Mouse (Mus musculus) lung, embryonic 15.5 days (tissue): ENCODE measurements at regions not wholly inside any gene's neighbourhood (a gene's known extent, or its start where the extent isn't known, plus 50 kb on each side); places are given as distances from the start of the nearest gene placed in this dataset.

ENCODE experiments used
- ATAC-seq: fragments of 200-750 bp; cut with Nextera tagmentation; 2 replicates; pipeline ENCODE4 v1.8.0; 2017; ENCODE audit warnings: moderate number of reproducible peaks, borderline replicate concordance; ENCODE audit not compliant: low FRiP score, low TSS enrichment; ENCODE audit errors: extremely low read depth
- H3K27ac ChIP-seq: fragments of 300-500 bp; sonication (generic); 2 replicates; pipeline ENCODE4 v1.5.1; 2015; ENCODE audit warnings: moderate library complexity, mild to moderate bottlenecking, inconsistent platforms
- H3K27me3 ChIP-seq: fragments of 300-500 bp; sonication (generic); 2 replicates; pipeline ENCODE4 v1.6.1; 2015; ENCODE audit warnings: inconsistent platforms
- H3K36me3 ChIP-seq: fragments of 300-500 bp; sonication (generic); 2 replicates; pipeline ENCODE4 v1.6.1; 2015; ENCODE audit warnings: inconsistent platforms
- H3K4me1 ChIP-seq: fragments of 300-500 bp; sonication (generic); 2 replicates; pipeline ENCODE4 v1.6.1; 2015; ENCODE audit warnings: inconsistent platforms
- H3K4me2 ChIP-seq: fragments of 300-500 bp; sonication (generic); 2 replicates; pipeline ENCODE4 v1.6.1; 2015; ENCODE audit warnings: inconsistent platforms, mild to moderate bottlenecking, moderate library complexity
- H3K4me3 ChIP-seq: fragments of 300-500 bp; sonication (generic); 2 replicates; pipeline ENCODE4 v1.5.1; 2015; ENCODE audit warnings: mild to moderate bottlenecking, inconsistent platforms
- H3K9ac ChIP-seq: fragments of 300-500 bp; sonication (generic); 2 replicates; pipeline ENCODE4 v1.6.1; 2015; ENCODE audit warnings: inconsistent platforms
- H3K9me3 ChIP-seq: fragments of 300-500 bp; sonication (generic); 2 replicates; pipeline ENCODE4 v1.6.1; 2016; ENCODE audit warnings: inconsistent platforms
- whole genome bisulfite sequencing: fragments of 180-500 bp; shearing (Covaris S2); methylation state at CpG from one replicate; pipeline ENCODE4 v1.1.7; 2015; 5-methylcytosine and 5-hydroxymethylcytosine counted together

DNA sequence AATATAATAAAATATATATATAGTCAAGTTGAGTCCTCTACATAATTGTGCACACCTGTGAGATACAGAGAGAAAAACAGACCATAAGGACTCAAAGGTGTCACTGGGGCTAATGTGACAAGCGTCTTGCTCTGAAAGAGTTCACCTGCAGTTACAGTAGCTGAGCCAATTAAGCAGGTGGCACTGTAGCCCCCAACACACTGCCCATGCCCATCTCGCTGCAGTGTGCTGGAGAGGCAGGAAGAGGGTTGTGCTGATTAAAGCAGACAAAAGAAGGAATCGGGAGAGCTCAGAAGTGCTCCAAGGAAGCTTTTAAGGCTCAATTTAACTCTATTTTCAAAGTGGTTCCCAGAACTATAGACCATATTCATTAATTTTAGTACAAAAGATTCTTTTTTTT, 88.0 kb upstream of the Nek7 start:
- H3K4me1 ChIP-seq = no peaks in the 10 kb centered on the region
- H3K36me3 ChIP-seq = no peaks in the 10 kb centered on the region
- no peak for ATAC-seq
- 64% methylated on average over 3 of the region's 3 CpGs for WGBS
- no peaks in the 10 kb centered on the region for H3K9me3 ChIP-seq
- no peak overlapping the region for H3K9ac ChIP-seq
- no peak overlapping the region for H3K4me3 ChIP-seq
- no peak overlapping the region for H3K27ac ChIP-seq
- H3K4me2 ChIP-seq = no peak overlapping the region
- H3K27me3 ChIP-seq = no peaks in the 10 kb centered on the region

DNA sequence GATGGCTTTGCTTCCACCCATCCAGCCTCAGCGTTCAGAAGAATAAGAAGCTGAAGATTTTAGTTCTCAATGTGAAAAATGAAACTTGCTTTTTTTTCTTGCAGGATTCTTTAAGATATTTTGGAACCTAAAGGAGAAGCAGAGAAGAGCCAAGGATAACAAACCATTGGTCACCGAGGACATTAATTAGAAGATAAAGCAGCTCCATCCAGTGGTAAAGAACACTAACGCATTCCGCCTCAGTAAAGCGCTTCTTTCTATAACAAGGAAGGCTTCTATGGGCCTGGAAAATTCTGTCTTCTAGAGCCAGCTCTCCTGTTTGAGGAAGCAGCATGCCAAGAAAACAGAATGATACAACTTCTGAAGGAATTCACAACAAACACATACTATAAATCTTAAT, 83.3 kb upstream of the Nek7 start:
- Histone ChIP-seq H3K9me3 (no peaks in the 10 kb centered on the region), H3K4me2 (no peak overlapping the region), H3K4me3 (no peak overlapping the region), H3K27me3 (no peaks in the 10 kb centered on the region), H3K9ac (no peak overlapping the region), H3K36me3 (no peaks in the 10 kb centered on the region), H3K27ac (no peak overlapping the region), H3K4me1 (no peaks in the 10 kb centered on the region)
- ATAC-seq = no peak
- WGBS = 52% methylated on average over 5 of the region's 5 CpGs

GRCm38 (mm10) chr1:138689234-138689633, 69.3 kb upstream of the Nek7 start:
- H3K4me3 ChIP-seq = no peak overlapping the region
- ATAC-seq = no peak
- no peaks in the 10 kb centered on the region for H3K27me3 ChIP-seq
- no peak overlapping the region for H3K4me2 ChIP-seq
- H3K27ac ChIP-seq = no peak overlapping the region
- H3K9me3 ChIP-seq = no peaks in the 10 kb centered on the region
- WGBS = 84% methylated on average over 6 of the region's 6 CpGs
- no peaks in the 10 kb centered on the region for H3K36me3 ChIP-seq
- H3K4me1 ChIP-seq = no peaks in the 10 kb centered on the region
- no peak overlapping the region for H3K9ac ChIP-seq

- no peak overlapping the region for H3K4me2 ChIP-seq
- WGBS = 54% methylated on average over 5 of the region's 5 CpGs
- no peak overlapping the region for H3K27ac ChIP-seq
- no peaks in the 10 kb centered on the region for H3K4me1 ChIP-seq
- H3K9ac ChIP-seq = no peak overlapping the region
- H3K9me3 ChIP-seq = no peaks in the 10 kb centered on the region
- H3K27me3 ChIP-seq = no peaks in the 10 kb centered on the region
- ATAC-seq = no peak
- no peaks in the 10 kb centered on the region for H3K36me3 ChIP-seq
- no peak overlapping the region for H3K4me3 ChIP-seq
These were observed 66.8 kb upstream of the Nek7 start for GRCm38 (mm10) chr1:138686746-138687145.

GRCm38 (mm10) chr1:138683711-138684110, 63.8 kb upstream of the Nek7 start:
- WGBS = 73% methylated on average over 10 of the region's 10 CpGs
- no peak for ATAC-seq
- no peak overlapping the region for H3K27ac ChIP-seq
- no peaks in the 10 kb centered on the region for H3K36me3 ChIP-seq
- no peak overlapping the region for H3K9ac ChIP-seq
- no peaks in the 10 kb centered on the region for H3K27me3 ChIP-seq
- H3K9me3 ChIP-seq = no peaks in the 10 kb centered on the region
- H3K4me1 ChIP-seq = no peaks in the 10 kb centered on the region
- no peak overlapping the region for H3K4me3 ChIP-seq
- no peak overlapping the region for H3K4me2 ChIP-seq

- no peak for ATAC-seq
- H3K4me2 ChIP-seq = no peak overlapping the region
- H3K4me1 ChIP-seq = no peaks in the 10 kb centered on the region
- H3K27me3 ChIP-seq = no peaks in the 10 kb centered on the region
- no peaks in the 10 kb centered on the region for H3K36me3 ChIP-seq
- no peaks in the 10 kb centered on the region for H3K9me3 ChIP-seq
- H3K27ac ChIP-seq = no peak overlapping the region
- 79% methylated on average over 4 of the region's 4 CpGs for WGBS
- no peak overlapping the region for H3K9ac ChIP-seq
- no peak overlapping the region for H3K4me3 ChIP-seq
These were observed 62.0 kb upstream of the Nek7 start for GRCm38 (mm10) chr1:138681970-138682369.

DNA sequence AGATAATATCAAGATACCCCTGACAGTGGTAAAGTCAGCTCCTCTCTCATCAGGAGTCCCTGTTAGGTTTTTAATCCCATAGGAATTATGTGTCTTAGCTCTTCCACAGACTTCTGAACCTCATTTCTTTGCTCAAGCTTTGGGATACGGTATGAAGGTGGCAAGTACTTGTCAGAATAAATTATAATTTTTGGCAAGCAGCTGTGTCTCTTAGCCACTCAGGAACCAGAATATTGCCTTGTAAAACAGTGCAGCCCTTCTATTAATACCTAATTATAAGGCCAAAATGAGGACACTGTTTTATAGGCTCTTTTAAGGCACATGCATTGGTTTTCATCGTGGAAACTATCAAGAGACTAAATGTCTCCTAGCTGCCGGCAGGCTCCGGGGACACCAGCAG, 54.3 kb upstream of the Nek7 start:
- Histone ChIP-seq H3K9ac (no peak overlapping the region), H3K4me3 (no peak overlapping the region), H3K27ac (no peak overlapping the region), H3K27me3 (no peaks in the 10 kb centered on the region), H3K36me3 (no peaks in the 10 kb centered on the region), H3K4me1 (no peaks in the 10 kb centered on the region), H3K9me3 (no peaks in the 10 kb centered on the region), H3K4me2 (no peak overlapping the region)
- WGBS = 77% methylated on average over 4 of the region's 4 CpGs
- no peak for ATAC-seq
